Mouse (Mus musculus) right cerebral cortex, postnatal 4 days (tissue): ENCODE measurements around the gene Arhgap18.
A peak's percentile ranks its signal among the peaks of the same experiment; 100 is the strongest.

ENCODE experiments used
- DNase-seq: peaks from one replicate; pipeline ENCODE4 v3.0.0-alpha.2; 2022

The Arhgap18 gene

GRCm38 (mm10) chr10:26752929-26753567 is at the start of gene Arhgap18:
Gene Arhgap18, plus strand, starts transcription at chr10:26753421.
- no peak for DNase-seq

GRCm38 (mm10) chr10:26710458-26711011 is 42.7 kb upstream of the Arhgap18 start:
- peak; percentile 5 for DNase-seq

- DNase-seq: peak; percentile 27
These were observed 42.2 kb upstream of the Arhgap18 start for GRCm38 (mm10) chr10:26711068-26711467.

- no peak for DNase-seq
These were observed 39.2 kb upstream of the Arhgap18 start for GRCm38 (mm10) chr10:26713986-26714385.

- no peak for DNase-seq
These were observed 28.5 kb upstream of the Arhgap18 start for GRCm38 (mm10) chr10:26724704-26725103.

- DNase-seq: no peak
These were observed 28.0 kb upstream of the Arhgap18 start for GRCm38 (mm10) chr10:26725255-26725654.

GRCm38 (mm10) chr10:26750827-26751226 is 2.4 kb upstream of the Arhgap18 start:
- DNase-seq: no peak

- peak; percentile 66 for DNase-seq
These were observed 925 bp upstream of the Arhgap18 start for GRCm38 (mm10) chr10:26752064-26752928.

- DNase-seq: no peak
These were observed 785 bp downstream of the Arhgap18 start for GRCm38 (mm10) chr10:26754006-26754405.

- no peak for DNase-seq
These were observed 4.0 kb downstream of the Arhgap18 start for GRCm38 (mm10) chr10:26757231-26757630.

- DNase-seq: no peak
These were observed 6.2 kb downstream of the Arhgap18 start for GRCm38 (mm10) chr10:26759469-26759868.

- DNase-seq: no peak
These were observed 7.9 kb downstream of the Arhgap18 start for GRCm38 (mm10) chr10:26761103-26761502.

- DNase-seq: no peak
These were observed 9.0 kb downstream of the Arhgap18 start for GRCm38 (mm10) chr10:26761991-26762903.

- no peak for DNase-seq
These were observed 14.0 kb downstream of the Arhgap18 start for GRCm38 (mm10) chr10:26767196-26767595.

- no peak for DNase-seq
These were observed 15.7 kb downstream of the Arhgap18 start for GRCm38 (mm10) chr10:26768943-26769342.

GRCm38 (mm10) chr10:26770035-26770434 is 16.8 kb downstream of the Arhgap18 start:
- DNase-seq: no peak

GRCm38 (mm10) chr10:26771938-26772623 is 18.9 kb downstream of the Arhgap18 start:
- DNase-seq: peak; percentile 51

GRCm38 (mm10) chr10:26772624-26773540 is 19.7 kb downstream of the Arhgap18 start:
- peak; percentile 51 for DNase-seq

- DNase-seq: no peak
These were observed 20.3 kb downstream of the Arhgap18 start for GRCm38 (mm10) chr10:26773541-26773940.

GRCm38 (mm10) chr10:26774266-26774665 is 21.0 kb downstream of the Arhgap18 start:
- DNase-seq: no peak

- DNase-seq: no peak
These were observed 23.2 kb downstream of the Arhgap18 start for GRCm38 (mm10) chr10:26776443-26776842.
